Mouse (Mus musculus) stomach, postnatal 0 days (tissue): ENCODE data around the gene Ninj1.

Experiments used
- CTCF ChIP-seq: IDR thresholded peaks from 2 replicates; pipeline ENCODE4 v1.5.1; 2016; ENCODE audit warnings: antibody characterized with exemption, low read depth, mild to moderate bottlenecking, moderate library complexity
- EP300 ChIP-seq: optimal IDR thresholded peaks from 2 replicates; pipeline ENCODE3; 2016; ENCODE audit warnings: antibody characterized with exemption

GRCm38 (mm10) chr13:49225633-49226032, 38.3 kb downstream of the Ninj1 start:
- TF ChIP-seq CTCF (no peak), EP300 (no peak)
